Mouse (Mus musculus) 3134 (cell line): ENCODE results near the gene Ube3b.

Source experiments
- DNase-seq: peaks from one replicate; pipeline ENCODE4 v3.0.0-alpha.2; 2011; ENCODE audit warnings: low spot score; ENCODE audit not compliant: insufficient read length; ENCODE audit errors: extremely low read depth

Ube3b gene

DNA sequence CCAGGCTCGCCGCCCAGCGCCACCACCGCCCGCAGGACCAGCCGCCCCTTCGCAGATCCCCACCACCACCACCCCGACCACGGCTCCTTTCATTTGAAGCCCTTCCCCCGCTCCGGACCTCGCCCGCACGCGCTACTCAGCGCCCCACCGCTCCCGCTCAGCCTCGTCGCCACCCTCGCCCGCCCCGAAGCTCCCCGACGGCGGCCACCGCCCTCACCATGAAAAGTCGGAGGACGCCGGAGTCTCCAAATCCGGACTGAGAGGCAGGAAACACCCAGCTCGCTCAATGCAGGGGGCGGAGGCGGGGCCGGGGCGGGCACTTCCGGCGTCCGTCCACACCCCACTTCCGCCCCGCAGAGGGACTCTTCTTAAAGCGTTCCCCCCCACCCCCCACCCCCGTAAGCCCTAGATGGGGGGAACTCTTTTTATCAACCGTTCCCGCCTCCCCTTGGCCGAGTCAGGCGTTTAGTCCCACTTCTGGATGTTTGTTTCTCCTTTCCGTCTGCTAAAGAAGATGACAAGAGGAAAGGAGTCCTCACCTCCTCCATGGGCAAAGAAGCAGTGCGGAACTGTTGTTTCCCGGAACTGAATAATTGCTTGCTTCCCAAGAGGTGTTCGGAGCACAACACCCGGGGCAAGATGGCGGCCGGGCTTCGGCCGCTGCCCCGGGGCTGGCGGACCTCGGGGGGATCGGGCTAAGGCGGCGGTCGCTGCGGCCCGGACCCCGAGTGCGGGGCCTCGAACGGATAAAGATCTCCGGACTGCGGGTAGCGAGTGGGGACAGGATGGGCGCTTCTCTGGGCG, at the start of gene Ube3b, which contains the start of gene Kctd10:
Ube3b (plus strand) TSS at position 399 of the 804 bp plus-strand sequence.
Kctd10 (minus strand) TSS at position 300 of the 804 bp plus-strand sequence.
- DNase-seq: peak; percentile 91

DNA sequence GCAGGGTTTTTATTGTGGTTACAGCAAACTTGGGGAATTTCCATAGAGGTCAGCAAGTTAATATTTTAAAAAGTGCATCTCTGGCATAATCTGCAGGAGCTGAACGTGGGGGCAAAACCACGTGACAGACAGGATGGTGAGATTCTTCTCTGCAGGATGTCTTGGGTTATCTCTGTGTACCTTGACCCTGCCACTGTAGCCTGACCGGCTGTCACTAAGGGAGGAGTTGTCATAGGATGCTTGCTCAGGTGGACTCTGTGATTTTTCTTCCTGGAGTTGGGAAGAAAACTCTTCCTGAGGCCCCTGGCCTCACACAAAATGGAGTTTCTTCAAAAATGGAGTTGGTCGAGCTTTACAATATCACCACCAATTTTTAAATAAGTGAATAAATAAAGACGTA, 37.4 kb upstream of the Ube3b start:
- DNase-seq: no peak

- no peak for DNase-seq
Measured at GRCm38 (mm10) chr5:114343612-114344011, 36.8 kb upstream of the Ube3b start.

- no peak for DNase-seq
Measured at GRCm38 (mm10) chr5:114345538-114345937, 34.9 kb upstream of the Ube3b start.

DNA sequence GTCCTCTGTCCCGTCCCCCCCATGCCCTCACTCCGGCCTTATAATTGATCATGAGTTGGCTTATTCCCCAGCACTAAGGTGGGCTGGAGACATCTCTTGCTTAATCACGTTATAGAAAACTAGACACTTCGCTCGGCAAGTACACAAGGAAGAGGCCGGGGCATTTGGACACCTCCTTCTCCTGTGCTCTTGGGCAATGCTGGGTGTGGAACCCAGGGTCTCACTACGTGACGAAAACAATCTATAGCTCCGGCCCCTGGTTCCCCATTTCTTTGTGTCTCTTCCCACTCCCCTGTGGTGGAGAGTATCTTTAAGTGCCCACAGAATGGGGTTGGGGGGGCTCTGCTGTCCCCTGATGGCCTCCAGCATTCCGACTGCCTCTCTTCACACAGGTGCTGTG, 33.4 kb upstream of the Ube3b start:
- no peak for DNase-seq

DNA sequence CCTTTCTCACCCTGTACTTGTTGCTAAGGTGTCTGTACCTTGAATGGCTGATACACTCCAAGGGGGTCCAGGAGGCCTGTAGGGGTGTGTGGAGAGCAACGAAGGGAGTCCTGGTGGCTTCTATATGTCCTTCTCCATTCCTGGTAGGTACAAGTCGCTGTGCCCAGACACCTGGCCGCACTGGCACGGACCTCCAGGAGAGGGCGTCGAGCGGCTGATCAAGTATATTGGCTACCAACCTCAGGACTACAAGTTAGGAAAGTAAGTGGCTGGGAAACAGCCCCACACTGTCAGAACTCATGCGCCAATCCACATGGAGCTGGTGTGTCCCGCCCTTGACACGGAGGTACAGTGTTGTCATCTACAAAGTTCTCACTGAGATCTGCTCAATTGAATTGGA, 28.9 kb upstream of the Ube3b start:
- DNase-seq: no peak

DNA sequence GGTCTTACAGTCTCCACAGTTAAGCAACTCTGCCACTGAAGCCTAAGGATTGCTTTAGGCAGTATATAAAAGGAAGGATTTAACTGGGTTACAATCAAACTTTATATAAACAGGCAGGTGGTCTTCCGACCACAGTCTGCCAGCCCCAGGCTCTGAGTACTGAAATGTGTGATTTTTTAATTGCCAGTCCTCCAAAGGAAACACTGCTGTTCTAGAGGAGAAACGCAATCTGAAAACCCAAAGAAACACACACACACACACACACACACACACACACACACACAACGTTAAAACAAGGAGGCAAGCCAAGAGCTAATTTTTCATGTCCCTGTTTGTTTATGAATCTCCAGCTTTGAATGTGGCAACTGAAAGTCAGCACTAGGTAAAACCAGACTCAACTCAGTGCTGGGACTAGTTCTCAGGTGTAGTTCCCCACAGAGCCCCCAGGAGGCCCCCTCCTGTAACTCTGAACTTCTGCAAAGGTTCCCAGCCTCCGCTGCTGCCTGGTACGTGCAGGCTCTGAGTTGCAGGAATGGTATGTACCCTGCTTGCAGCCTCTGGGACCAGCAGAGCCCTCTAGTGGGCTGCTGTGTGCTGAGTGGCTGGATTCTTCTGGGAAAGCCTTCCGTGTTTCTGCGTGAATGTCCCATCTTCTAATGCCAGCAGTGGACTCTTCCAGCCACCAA, 24.0 kb upstream of the Ube3b start:
- DNase-seq: peak; percentile 64

DNA sequence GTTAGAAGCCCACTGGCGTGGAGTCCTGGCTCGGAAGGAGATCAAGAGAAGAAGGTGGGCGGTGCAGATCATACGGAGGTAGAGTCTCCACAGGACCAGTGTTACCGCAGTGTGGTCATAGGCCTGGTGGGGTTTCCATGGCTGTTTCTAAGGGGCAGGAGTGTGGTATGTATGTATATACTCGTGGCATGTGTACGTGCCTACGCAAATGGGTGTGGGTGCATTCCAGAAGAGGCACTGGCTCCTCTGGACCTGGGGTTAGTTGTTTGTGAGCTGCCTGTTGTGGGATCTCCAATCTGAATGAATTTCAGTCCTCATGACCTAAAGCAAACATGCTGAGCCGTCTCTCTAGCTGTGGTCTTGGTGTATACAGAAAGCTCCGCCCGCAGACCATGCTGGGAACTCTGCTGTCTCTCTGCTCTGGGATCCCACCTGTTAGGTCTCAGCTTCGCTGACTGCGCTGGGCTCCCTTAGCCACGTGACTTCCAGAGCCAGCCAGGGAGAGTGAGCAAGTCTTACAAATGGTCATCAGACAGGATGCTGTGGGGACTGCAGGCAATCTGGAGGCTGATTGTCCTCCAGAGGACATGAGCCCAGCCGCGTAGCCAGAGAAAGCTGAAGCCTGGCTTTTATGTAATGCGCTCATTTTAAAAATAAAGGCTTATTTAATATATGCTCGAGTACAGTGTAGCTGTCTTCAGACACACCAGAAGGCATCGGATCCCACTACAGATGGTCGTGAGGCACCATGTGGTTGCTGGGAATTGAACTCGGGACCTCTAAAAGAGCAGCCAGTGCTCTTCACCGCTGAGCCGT, 23.3 kb upstream of the Ube3b start:
- no peak for DNase-seq

GRCm38 (mm10) chr5:114358833-114359232, 21.6 kb upstream of the Ube3b start:
- no peak for DNase-seq

DNA sequence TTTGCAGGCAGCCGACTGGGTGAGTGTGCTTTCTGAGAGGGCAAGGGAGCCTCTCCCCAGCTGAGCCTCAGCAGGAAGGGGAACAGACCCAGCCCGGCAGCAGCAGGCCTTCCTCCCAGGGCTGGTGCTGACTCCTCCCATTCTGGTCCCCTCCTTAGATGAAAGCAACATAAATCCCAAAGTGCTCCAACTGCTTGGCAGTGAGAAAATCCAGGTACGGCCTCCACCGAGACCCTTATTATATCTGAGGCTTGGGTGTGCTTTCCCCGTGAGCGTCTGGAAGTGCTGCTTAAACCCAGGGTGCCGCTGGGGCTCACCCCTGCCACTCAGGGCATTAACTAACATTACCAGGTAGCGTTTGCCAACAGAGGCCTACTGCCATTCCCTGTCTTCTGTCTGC, 20.8 kb upstream of the Ube3b start:
- no peak for DNase-seq

GRCm38 (mm10) chr5:114360968-114361367, 19.4 kb upstream of the Ube3b start:
- no peak for DNase-seq

DNA sequence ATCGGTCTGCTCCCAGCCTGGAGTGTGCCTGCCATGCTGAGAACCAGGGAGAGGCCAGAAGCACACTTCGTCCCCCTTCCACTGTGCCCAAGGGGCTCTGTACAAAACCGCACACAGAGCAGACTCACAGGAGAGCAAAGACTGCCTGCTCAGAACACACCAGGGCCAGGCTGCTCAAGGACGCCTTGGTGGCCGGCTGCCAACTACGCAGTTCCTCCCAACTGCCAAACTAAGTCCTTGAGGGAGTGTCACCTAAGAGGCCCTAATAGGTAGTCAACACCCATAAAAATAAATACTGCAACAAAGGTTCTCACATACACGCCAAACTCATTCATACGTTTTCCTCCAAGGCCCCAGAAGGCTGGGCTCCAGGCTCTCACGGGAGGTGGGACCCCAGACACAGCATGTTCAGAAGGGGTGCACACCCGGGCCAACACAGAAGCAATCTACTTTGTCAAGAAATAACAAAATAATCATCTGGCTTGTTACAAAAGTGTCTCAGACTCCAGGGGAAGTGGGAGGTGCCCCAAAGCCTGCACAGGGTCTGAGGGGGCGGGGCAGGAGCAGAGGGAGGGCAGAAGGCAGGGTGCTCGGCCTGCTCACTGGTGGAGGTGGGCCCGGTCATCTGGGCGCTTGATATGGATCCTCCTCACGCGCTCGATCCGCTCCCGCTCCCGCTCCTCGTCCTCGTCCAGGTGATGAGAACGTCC, 15.2 kb upstream of the Ube3b start:
- DNase-seq: no peak

DNA sequence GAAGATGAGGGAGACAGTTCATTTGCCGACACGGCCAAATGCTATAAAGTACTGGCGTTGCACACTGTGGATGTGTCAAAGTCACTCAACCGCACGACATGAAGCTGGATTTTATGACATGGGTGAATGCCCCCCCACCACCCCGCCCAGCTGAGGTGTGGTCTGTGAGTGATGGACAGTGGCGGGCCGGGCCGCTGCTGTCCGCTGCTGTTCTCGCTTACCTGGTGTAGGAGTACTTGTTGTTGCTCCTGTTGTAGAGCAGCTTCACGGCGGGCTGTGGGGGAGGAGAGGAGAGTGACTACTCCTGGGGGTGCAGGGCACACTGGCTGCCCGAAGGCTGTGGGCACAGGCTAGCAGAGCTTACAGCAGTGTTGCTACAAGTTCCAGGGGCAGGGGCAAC, 12.3 kb upstream of the Ube3b start:
- no peak for DNase-seq

DNA sequence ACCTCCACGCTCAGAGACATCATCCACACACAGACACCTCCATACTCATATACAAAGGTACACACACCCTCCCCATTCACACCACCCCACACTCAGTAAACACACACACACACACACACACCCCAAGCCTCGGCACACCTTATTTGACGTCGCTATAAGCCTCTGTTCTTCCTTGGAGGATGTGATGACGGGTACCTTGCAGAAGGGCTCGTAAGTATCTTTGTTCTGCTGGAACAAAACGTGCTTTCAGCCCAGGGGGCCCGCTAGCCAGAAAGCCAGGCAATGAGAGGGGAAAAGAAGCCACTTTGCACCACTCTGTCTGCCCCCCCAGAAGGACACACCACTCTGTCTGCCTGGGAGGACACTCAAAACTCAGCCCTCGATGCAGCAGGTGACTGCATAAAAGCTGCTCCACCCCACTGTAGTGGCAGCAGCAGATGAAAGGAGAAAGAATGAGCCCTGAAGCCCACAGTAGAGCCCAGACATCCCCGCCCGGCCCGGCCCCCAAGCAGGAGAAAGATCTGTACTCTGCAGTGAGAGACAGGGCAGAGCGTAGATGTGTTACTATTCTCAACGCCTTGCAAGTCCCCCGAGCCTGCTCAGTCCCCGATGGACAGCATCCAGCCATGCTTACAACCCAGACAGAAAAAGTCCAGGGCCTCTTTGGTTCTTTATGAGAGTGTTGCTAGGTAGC, 11.5 kb upstream of the Ube3b start:
- no peak for DNase-seq

- DNase-seq: no peak
Measured at GRCm38 (mm10) chr5:114369921-114370320, 10.5 kb upstream of the Ube3b start.

DNA sequence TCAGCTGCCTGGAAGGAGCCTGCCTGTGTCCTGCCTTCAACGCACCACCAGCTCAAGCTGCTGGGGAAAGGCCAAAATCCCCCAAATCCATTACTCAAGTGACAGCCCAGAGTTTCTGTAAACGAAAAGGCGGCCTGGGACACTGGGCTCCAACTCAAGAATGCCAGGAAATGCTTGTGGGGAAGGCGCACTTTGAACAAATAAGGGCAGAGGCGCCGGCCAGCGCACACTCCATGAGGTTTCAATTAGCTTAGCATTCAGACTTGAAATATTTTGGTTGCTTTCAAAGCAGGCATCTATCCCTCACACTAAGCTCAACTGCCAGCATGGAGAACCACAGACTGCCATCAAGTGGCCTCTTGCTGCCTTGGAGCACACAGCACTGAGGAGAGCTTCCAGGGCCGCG, 10.0 kb upstream of the Ube3b start:
- peak; percentile 65 for DNase-seq

- no peak for DNase-seq
Measured at GRCm38 (mm10) chr5:114371331-114371730, 9.1 kb upstream of the Ube3b start.

DNA sequence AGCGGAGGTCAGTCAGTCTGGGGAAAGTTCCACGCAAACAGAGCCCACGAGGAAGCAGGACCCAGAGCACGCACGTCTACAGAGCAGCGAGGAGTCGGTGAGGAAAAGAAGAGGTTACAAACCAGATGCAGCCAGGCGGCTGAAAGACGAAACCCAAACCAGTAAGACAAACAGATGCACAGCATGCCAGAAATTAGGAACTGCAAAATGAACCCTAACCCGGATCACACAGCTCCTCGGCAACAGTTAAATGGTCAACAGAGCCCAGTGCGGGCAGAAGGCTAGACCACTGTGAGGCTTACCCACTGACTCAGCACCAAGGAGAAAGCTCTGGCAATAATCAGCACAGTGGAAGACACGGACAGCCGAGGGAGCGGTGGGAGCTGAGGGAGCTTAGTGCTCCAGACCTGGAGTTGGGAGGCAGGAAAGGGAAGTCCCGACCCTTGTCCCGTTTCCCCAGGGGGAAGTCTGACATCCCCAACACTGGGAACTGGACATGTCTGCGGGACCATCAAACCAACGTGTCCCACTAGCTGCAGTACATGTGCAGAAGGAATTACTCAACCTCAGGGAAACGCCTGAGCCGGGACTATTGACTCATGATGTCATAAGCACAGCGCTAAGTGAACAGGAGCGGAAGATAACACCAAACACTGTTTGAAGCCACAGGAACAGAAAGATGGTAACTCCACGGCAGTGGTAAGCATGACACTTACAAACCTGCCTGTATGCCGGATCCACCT, 8.5 kb upstream of the Ube3b start:
- peak; percentile 66 for DNase-seq

GRCm38 (mm10) chr5:114372565-114372964, 7.8 kb upstream of the Ube3b start:
- peak; percentile 79 for DNase-seq
